ENCODE assay signal across 8 mouse cellular contexts in the genomic region with DNA sequence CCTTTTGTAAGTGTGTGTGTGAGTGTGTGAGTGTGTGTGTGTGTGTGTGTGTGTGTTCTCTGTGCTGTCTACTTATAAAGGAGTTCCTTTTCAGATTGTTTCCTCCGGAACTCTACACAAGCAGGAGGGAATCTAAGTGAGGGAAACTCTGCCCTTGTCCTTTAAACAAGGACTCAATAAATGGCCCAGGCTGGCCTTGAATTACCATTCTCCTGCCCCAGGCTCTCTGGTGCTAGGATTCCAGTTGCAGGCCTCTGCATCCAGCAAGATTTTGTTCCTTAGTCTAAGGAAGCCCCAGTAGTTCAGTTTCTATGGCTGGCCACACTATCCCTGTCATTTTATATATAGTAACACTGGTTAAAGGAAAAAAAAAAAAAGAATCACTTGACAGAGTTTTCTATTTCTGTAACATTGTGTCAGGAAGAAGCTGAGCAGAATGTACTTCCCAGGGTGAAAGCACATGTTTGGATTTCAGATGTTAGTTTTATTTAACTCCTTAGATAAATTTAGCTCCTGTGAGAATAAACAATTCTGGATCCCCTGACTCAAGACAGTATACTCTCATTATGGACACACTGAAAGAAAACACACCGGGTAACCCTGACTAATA. TPM values are rescaled to one million over a fixed set of nuclear protein-coding genes. Genes with fewer than 3 reads are reported as not detected.
A peak's percentile ranks its signal among the peaks of the same experiment; 100 is the strongest.
DNase-seq lines count a peak whose midpoint lies in the region; ATAC-seq lines count a peak whose summit lies in the region.

No protein-coding gene starts in this region.

- intact Hi-C loops in heart, postnatal 36 days (cut with DNase I): no loop called here

- H3K9me3 ChIP-seq in hindbrain, embryonic 12.5 days (replicated peaks): no peaks in the 10 kb centered on the region
- no peaks in the 10 kb centered on the region for H3K9me3 ChIP-seq in midbrain, embryonic 15.5 days

- no peak overlapping the region for H3K27ac ChIP-seq in hindbrain, embryonic 12.5 days
- H3K27ac ChIP-seq in midbrain, embryonic 15.5 days: no peak overlapping the region

- peaks cover 8% of the 10 kb centered on the region; the same call in 1 of the 2 replicates for H3K4me1 ChIP-seq in hindbrain, embryonic 12.5 days
- H3K4me1 ChIP-seq in midbrain, embryonic 15.5 days: peaks cover 19% of the 10 kb centered on the region

- no peak overlapping the region for H3K9ac ChIP-seq in hindbrain, embryonic 12.5 days
- peak overlapping the region; percentile 63 for H3K9ac ChIP-seq in midbrain, embryonic 15.5 days

- H3K4me3 ChIP-seq in hindbrain, embryonic 12.5 days: peak overlapping the region; percentile 62; the same call in 1 of the 2 replicates
- peak overlapping the region; percentile 88 for H3K4me3 ChIP-seq in midbrain, embryonic 15.5 days

- DNase-seq in heart, adult 9 months (ENCODE audit: low spot score in 2 of 2): peak; percentile 18 to 24
- DNase-seq in heart, postnatal 36 days: no peak
- peak; percentile 65 for DNase-seq in brain, adult 2 months (ENCODE audit: low read depth, low spot score)
- no peak for DNase-seq in thymus, postnatal 4 days
- no peak for DNase-seq in thymus, postnatal 25 days

- H3K36me3 ChIP-seq in hindbrain, embryonic 12.5 days: no peaks in the 10 kb centered on the region
- no peaks in the 10 kb centered on the region for H3K36me3 ChIP-seq in midbrain, embryonic 15.5 days (replicated peaks)

- no peak for ATAC-seq in hindbrain, embryonic 12.5 days (ENCODE audit: low FRiP score)
- no peak for ATAC-seq in midbrain, embryonic 15.5 days (replicated peaks)
- ATAC-seq in activated CD4-positive, CD25-positive, alpha-beta regulatory T cell, adult 4 months: no peak

- peak overlapping the region; percentile 83 for H3K4me2 ChIP-seq in hindbrain, embryonic 12.5 days (replicated peaks)
- H3K4me2 ChIP-seq in midbrain, embryonic 15.5 days: peak overlapping the region; percentile 83

- 52% methylated on average over 2 of the region's 2 CpGs for WGBS in hindbrain, embryonic 12.5 days
- WGBS in midbrain, embryonic 15.5 days: 62% methylated on average over 2 of the region's 2 CpGs

- peaks cover 19% of the 10 kb centered on the region for H3K27me3 ChIP-seq in hindbrain, embryonic 12.5 days
- H3K27me3 ChIP-seq in midbrain, embryonic 15.5 days (replicated peaks): peaks cover 9% of the 10 kb centered on the region; the same call in 1 of the 2 replicates

RNA-seq across cellular contexts. Expression of gene Mgst3, which starts 1.5 kb away (rescaled TPM):
- 100 to 1,000 TPM; 324 to 329 TPM for total RNA-seq in heart, postnatal 36 days (2021)
- 52.0 and 59.7 TPM in 2 replicates for polyA plus RNA-seq in hindbrain, embryonic 12.5 days (2016; fragmentation: Nextera tagmentation; extraction: Ambion mirVana)
- polyA plus RNA-seq in midbrain, embryonic 15.5 days (2015; fragmentation: Nextera tagmentation; extraction: Ambion mirVana): 138 and 142 TPM in 2 replicates
- polyA plus RNA-seq in activated CD4-positive, CD25-positive, alpha-beta regulatory T cell, adult 4 months (2017; shearing (Covaris generic)): 1 to 10 TPM; 1.5 to 2.6 TPM

RNA-seq across cellular contexts. Expression of gene Aldh9a1, which starts 42.3 kb away (rescaled TPM):
- 10 to 100 TPM; 22.9 to 24.4 TPM for total RNA-seq in heart, postnatal 36 days (2021)
- 37.2 and 39.3 TPM in 2 replicates for polyA plus RNA-seq in hindbrain, embryonic 12.5 days (2016; fragmentation: Nextera tagmentation; extraction: Ambion mirVana)
- polyA plus RNA-seq in midbrain, embryonic 15.5 days (2015; fragmentation: Nextera tagmentation; extraction: Ambion mirVana): 33.4 and 37.1 TPM in 2 replicates
- polyA plus RNA-seq in activated CD4-positive, CD25-positive, alpha-beta regulatory T cell, adult 4 months (2017; shearing (Covaris generic)): 10 to 100 TPM; 44.8 to 45.7 TPM

Comparison
In these comparisons a context has a peak if more than half of its experiments do, and no peak if none do; other contexts are left out.
1. DNase-seq: peak in heart, adult 9 months (2 of 2) and brain, adult 2 months (single experiment); none in heart, postnatal 36 days (0 of 2), thymus, postnatal 4 days (single experiment) and thymus, postnatal 25 days (single experiment).
2. RNA of gene Mgst3, which starts 1.5 kb away (polyA plus RNA-seq): 138 to 142 TPM in midbrain, embryonic 15.5 days and 52.0 to 59.7 TPM in hindbrain, embryonic 12.5 days; 1.5 to 2.6 TPM in activated CD4-positive, CD25-positive, alpha-beta regulatory T cell, adult 4 months; every median in the first group is over 10 times any median in the second.